Mouse (Mus musculus) heart, adult 2 months (tissue): ENCODE results near the gene Cyth3. TPM values are rescaled to one million over a fixed set of nuclear protein-coding genes. Genes with fewer than 3 reads are reported as not detected.
A peak's percentile ranks its signal among the peaks of the same experiment; 100 is the strongest.

Experiments used
- DNase-seq, 2 experiments: peaks; one replicate each; pipeline ENCODE4 v3.0.0; 2021
- H3K27ac ChIP-seq: fragments of 200-600 bp; 2 replicates; pipeline ENCODE4 v1.8.1; 2022
- H3K27me3 ChIP-seq: fragments of 200-500 bp; 2 replicates; pipeline ENCODE4 v1.6.1; 2012; ENCODE audit warnings: mild to moderate bottlenecking, low read length, inconsistent platforms, mixed read lengths; ENCODE audit not compliant: control insufficient read depth, insufficient read depth
- H3K36me3 ChIP-seq: fragments of 200-500 bp; 2 replicates; pipeline ENCODE4 v1.6.1; 2012; ENCODE audit warnings: low read length, inconsistent platforms; ENCODE audit not compliant: control insufficient read depth, insufficient read depth
- H3K4me1 ChIP-seq: fragments of 200-500 bp; 2 replicates; pipeline ENCODE4 v1.6.1; 2011; ENCODE audit warnings: low read length; ENCODE audit not compliant: control insufficient read depth, insufficient read depth
- H3K4me3 ChIP-seq: fragments of 200-600 bp; 2 replicates; pipeline ENCODE4 v1.8.1; 2022
- H3K79me2 ChIP-seq: fragments of 200-500 bp; replicated peaks from 2 replicates; pipeline ENCODE4 v1.6.1; 2012; ENCODE audit warnings: mild to moderate bottlenecking, inconsistent platforms, low read length, moderate library complexity, mixed read lengths; ENCODE audit not compliant: control insufficient read depth, insufficient read depth
- H3K9ac ChIP-seq: fragments of 200-500 bp; 2 replicates; pipeline ENCODE4 v1.6.1; 2012; ENCODE audit warnings: low read depth, mild to moderate bottlenecking, control low read depth, inconsistent platforms, low read length, mixed read lengths
- CTCF ChIP-seq: fragments of 200-600 bp; IDR thresholded peaks from 2 replicates; pipeline ENCODE4 v1.8.1; 2022; ENCODE audit warnings: antibody characterized with exemption, mild to moderate bottlenecking, moderate library complexity
- EP300 ChIP-seq: fragments of 200-500 bp; IDR thresholded peaks from 2 replicates; pipeline ENCODE4 v1.6.1; 2011; ENCODE audit warnings: low read depth, low read length, control low read depth; ENCODE audit not compliant: insufficient read depth
- POLR2A ChIP-seq: fragments of 200-500 bp; IDR thresholded peaks from 2 replicates; pipeline ENCODE4 v1.6.1; 2011; ENCODE audit warnings: mild to moderate bottlenecking, low read depth, low read length, control low read depth; ENCODE audit not compliant: insufficient read depth
- WGBS: fragments of 180-500 bp; shearing (Covaris S2); methylation state at CpG from one replicate; pipeline ENCODE4 v1.1.7; 2018; 5-methylcytosine and 5-hydroxymethylcytosine counted together
- intact Hi-C: fragments of 180-260 bp; cut with DNase I; formaldehyde crosslinking; loops from one replicate; pipeline ENCODE4 v1.15.1; 2025
- polyA plus RNA-seq: library from polyadenylated mRNA; depleted of rRNA; stranded (reverse); fragments of >200 nt; gene quantifications from 2 replicates; pipeline ENCODE4 v1.2.3, GENCODE M21; 2012
- total RNA-seq, 2 experiments: library from RNA; stranded (reverse); gene quantifications; 2 replicates each; pipeline ENCODE4 v1.2.3; 2021

Cyth3 gene
- total and polyA plus RNA-seq, 3 experiments, result 25.1 to 44.6 (median 26.1) TPM

- Histone ChIP-seq H3K27me3 (no peaks in the 10 kb centered on the region), H3K9ac (peak overlapping the region; percentile 38), H3K4me3 (no peak overlapping the region), H3K4me1 (peaks cover 4% of the 10 kb centered on the region), H3K27ac (peak overlapping the region; percentile 57), H3K79me2 (no peaks in the 10 kb centered on the region), H3K36me3 (no peaks in the 10 kb centered on the region)
- no peak for DNase-seq
- TF ChIP-seq POLR2A, result no peak
- TF ChIP-seq CTCF, result 0 out of 2 replicates have a peak, but pooled peaks have one; percentile 19
- TF ChIP-seq EP300, result no peak
- 33% methylated on average over 8 of the region's 8 CpGs for WGBS
- intact Hi-C loops, result no loop called here
These were observed 40.4 kb upstream of the Cyth3 start for GRCm38 (mm10) chr5:143581874-143582273.

- no peak overlapping the region for H3K27ac ChIP-seq
- DNase-seq, result no peak
- H3K79me2 ChIP-seq, result no peaks in the 10 kb centered on the region
- TF ChIP-seq EP300 (no peak), CTCF (peak; percentile 18; the same call in 1 of the 2 replicates)
- no peak overlapping the region for H3K9ac ChIP-seq
- 97% methylated on average over 10 of the region's 10 CpGs for WGBS
- intact Hi-C loops, result no loop called here
- H3K36me3 ChIP-seq, result no peaks in the 10 kb centered on the region
- H3K4me3 ChIP-seq, result no peak overlapping the region
- no peaks in the 10 kb centered on the region for H3K27me3 ChIP-seq
- H3K4me1 ChIP-seq, result peaks cover 4% of the 10 kb centered on the region
These were observed 39.2 kb upstream of the Cyth3 start for GRCm38 (mm10) chr5:143583081-143583480.

- no peaks in the 10 kb centered on the region for H3K36me3 ChIP-seq
- no peak for DNase-seq
- H3K4me1 ChIP-seq, result peaks cover 2% of the 10 kb centered on the region; the same call in 1 of the 2 replicates
- H3K9ac ChIP-seq, result no peak overlapping the region
- no peak overlapping the region for H3K4me3 ChIP-seq
- H3K79me2 ChIP-seq, result no peaks in the 10 kb centered on the region
- H3K27me3 ChIP-seq, result no peaks in the 10 kb centered on the region
- TF ChIP-seq EP300, result no peak
- TF ChIP-seq CTCF, result no peak
- no peak for TF ChIP-seq POLR2A
- WGBS, result 62% methylated on average over 5 of the region's 5 CpGs
- intact Hi-C loops, result loop anchor here (5.0 kb wide), 1 partner anchor 37 kb away; the partner anchor contains the start of gene Cyth3
- H3K27ac ChIP-seq, result no peak overlapping the region
These were observed 37.3 kb upstream of the Cyth3 start for GRCm38 (mm10) chr5:143584982-143585381.

- 55% methylated on average over 8 of the region's 8 CpGs for WGBS
- Histone ChIP-seq H3K9ac (no peak overlapping the region), H3K36me3 (no peaks in the 10 kb centered on the region), H3K27me3 (no peaks in the 10 kb centered on the region), H3K4me3 (no peak overlapping the region), H3K4me1 (no peaks in the 10 kb centered on the region; the same call in 1 of the 2 replicates), H3K79me2 (no peaks in the 10 kb centered on the region), H3K27ac (no peak overlapping the region)
- intact Hi-C loops, result loop anchor here (5.0 kb wide), 1 partner anchor 36 kb away; the partner anchor contains the start of gene Cyth3
- no peak for DNase-seq
- no peak for TF ChIP-seq CTCF
- TF ChIP-seq EP300, result no peak
- no peak for TF ChIP-seq POLR2A
These were observed 35.9 kb upstream of the Cyth3 start for GRCm38 (mm10) chr5:143586386-143586785.

GRCm38 (mm10) chr5:143589108-143589507 lies 33.1 kb upstream of the Cyth3 start:
- Histone ChIP-seq H3K27ac (no peak overlapping the region), H3K27me3 (no peaks in the 10 kb centered on the region), H3K4me3 (no peak overlapping the region), H3K36me3 (no peaks in the 10 kb centered on the region), H3K9ac (no peak overlapping the region), H3K4me1 (peaks cover 5% of the 10 kb centered on the region), H3K79me2 (no peaks in the 10 kb centered on the region)
- WGBS, result 35% methylated on average over 17 of the region's 17 CpGs
- DNase-seq, result no peak
- TF ChIP-seq CTCF (no peak), EP300 (no peak), POLR2A (no peak)
- intact Hi-C loops, result loop anchor here (5.0 kb wide), 1 partner anchor 33 kb away; the partner anchor contains the start of gene Cyth3

GRCm38 (mm10) chr5:143592926-143593325 lies 29.3 kb upstream of the Cyth3 start:
- H3K4me1 ChIP-seq, result peaks cover 7% of the 10 kb centered on the region
- H3K27me3 ChIP-seq, result no peaks in the 10 kb centered on the region
- no peaks in the 10 kb centered on the region for H3K36me3 ChIP-seq
- no peak overlapping the region for H3K9ac ChIP-seq
- no peak for TF ChIP-seq POLR2A
- TF ChIP-seq EP300, result no peak
- TF ChIP-seq CTCF, result no peak
- H3K4me3 ChIP-seq, result no peak overlapping the region
- no peaks in the 10 kb centered on the region for H3K79me2 ChIP-seq
- 38% methylated on average over 5 of the region's 5 CpGs for WGBS
- H3K27ac ChIP-seq, result peak overlapping the region; percentile 70
- intact Hi-C loops, result no loop called here
- peak in 1 of 2 experiments; percentile 41 for DNase-seq
